Mouse (Mus musculus) megakaryocyte, adult 5-6 weeks (primary cell): Measurements from ENCODE around the gene Rgsl1. TPM values are rescaled to one million over a fixed set of nuclear protein-coding genes. Genes with fewer than 3 reads are reported as not detected.
"Not testable (repeated sequence)": the region's sequence is repeated elsewhere in the genome, so short reads cannot be mapped to it uniquely, and the experiment has no call there.

Experiments
- ATAC-seq: 2 replicates; pipeline ENCODE4 v1.8.0; 2016; ENCODE audit warnings: mild to moderate bottlenecking, inconsistent platforms; ENCODE audit not compliant: poor library complexity, severe bottlenecking
- total RNA-seq, 2 experiments: library from RNA; stranded (forward) in 1 of 2; stranded (reverse) in 1 of 2; fragments of 153-499, 151-499 nt in 1 of 2; fragments of 221-1000, 200-1000 nt in 1 of 2; gene quantifications; 2 replicates each; pipeline versions ENCODE4 v1.2.3 to v1.2.4; 2015 to 2017

Rgsl1 gene
- total RNA-seq (2015) (not detected in 2 replicates), total RNA-seq (2017) (not detected in 2 replicates)

DNA sequence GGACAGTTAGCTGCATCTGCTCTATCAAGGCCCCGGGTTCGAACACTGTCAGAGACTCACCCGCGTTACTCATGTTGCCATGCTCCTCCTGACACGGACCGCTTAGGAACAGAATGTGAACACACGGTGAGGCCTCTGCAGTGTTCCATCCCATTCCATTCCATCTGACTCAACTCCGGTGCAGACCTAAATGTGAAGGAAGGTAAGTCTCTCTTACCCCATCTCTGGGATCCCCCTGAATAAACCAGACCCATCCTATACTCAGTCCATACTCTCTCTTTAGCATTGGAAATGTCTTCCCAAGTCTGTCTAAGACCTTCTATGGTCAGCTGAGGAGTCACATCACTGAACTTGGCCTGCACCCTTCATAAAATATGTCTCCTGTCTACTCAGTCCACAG lies at the start of gene Rgsl1:
TSS of gene Rgsl1 (minus strand) at position 101 of the 400 bp plus-strand sequence.
- no peak for ATAC-seq

DNA sequence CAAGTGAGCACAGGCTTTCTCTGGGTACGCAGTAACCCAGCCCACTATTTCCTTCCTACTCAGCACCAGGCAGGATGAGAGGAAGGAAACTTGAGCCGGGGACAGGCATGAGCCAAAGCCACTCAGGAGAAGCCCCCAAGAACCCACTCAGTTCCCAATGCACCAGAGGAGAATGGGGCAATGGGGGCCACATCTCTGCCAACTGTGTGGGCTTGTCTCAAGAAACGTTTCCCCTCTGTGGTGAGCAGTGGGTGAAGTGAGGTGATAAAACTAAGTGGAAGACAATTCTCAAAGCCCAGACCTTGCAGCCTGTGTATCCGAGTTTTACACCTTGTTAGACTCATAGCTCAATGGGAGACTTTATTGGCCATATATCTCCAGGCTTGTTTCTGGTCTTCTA lies 47.5 kb upstream of the Rgsl1 start, which contains the start of gene Teddm1a:
TSS of gene Teddm1a (plus strand) at position 301 of the 400 bp plus-strand sequence.
- no peak for ATAC-seq

DNA sequence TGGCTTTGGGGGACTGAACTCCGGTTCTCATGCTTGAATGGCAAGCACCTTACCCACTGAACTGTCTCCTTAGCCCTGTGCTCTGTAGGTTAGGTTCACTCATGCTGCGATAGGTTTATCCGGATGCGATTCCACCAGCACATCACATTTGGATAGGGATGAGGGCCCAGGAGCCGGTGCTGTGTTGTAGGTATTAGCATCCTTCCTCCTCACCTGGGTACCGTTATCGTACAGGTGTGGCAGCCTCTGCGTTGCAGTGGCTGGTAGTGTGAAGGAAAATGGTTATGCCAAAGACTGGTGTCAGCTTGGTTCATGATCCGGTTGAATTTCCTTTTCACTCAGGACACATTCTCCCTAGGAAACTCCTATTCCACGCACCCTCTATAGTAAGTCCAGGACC lies 46.2 kb upstream of the Rgsl1 start:
- ATAC-seq = no peak

DNA sequence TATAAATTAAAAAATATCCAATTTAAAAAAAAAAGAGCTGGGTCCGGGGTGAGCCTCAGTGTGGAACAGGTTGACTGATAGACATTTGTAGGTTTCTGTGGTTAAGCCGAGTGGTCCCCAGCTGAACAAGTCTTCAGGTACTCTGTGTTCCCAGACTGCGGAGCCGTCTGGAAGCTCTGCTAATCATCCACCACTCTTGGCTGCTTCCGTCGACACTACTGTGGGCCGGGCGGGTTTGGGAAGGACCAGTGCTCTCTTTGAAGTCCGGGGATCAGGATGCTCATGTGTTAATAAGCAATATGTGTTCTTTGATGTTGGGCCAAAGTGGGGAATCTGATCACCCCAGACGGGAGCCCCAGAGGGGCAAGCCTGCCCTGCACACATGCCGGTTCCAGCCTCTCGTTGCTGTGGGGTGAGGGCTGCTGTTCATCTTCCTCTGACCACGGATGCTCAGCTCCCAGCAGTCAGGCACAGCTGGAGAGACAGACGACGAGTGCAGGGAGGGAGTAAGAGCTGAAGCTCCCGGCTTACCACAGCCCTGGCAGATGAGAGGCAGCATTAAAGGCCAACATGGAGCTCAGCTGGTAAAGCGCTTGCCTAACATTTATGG lies 42.2 kb upstream of the Rgsl1 start:
- no peak for ATAC-seq

DNA sequence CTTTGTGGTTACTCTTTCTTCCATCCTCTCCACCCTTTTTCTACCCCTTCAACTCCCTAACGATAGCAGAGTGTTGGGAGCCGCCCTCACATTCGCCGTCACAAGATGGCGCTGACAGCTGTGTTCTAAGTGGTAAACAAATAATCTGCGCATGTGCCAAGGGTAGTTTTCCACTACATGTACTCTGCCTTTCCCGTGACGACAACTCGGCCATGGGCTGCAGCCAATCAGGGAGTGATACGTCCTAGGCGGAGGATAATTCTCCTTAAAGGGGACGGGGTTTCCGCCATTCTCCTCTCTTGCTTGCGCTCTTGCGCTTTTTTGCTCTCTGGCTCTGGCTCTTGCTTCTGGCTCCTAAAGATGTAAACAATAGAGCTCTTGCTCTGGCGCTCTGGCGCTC lies 36.4 kb upstream of the Rgsl1 start:
- ATAC-seq = not testable (repeated sequence)

DNA sequence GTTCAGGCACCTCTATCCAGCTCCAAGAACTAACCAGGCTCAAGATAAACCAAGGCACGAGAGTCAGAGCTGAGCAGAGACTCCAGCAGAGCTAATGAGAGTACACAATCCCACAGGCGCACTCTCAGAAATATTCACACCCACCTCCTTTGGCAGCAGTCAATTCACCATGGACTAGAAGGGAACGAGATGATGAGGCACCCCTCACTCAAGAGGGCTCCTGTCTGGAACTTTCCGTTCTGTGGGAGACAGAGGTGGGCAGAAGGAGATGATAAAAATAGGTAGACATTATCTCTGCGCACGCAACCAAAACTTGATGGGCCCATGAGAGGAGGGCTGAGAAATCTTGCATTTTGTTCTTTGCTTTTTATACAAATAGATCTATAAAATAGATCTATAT lies 30.1 kb upstream of the Rgsl1 start, which contains the start of gene Teddm1b:
TSS of gene Teddm1b (plus strand) at position 301 of the 400 bp plus-strand sequence.
- ATAC-seq = no peak

DNA sequence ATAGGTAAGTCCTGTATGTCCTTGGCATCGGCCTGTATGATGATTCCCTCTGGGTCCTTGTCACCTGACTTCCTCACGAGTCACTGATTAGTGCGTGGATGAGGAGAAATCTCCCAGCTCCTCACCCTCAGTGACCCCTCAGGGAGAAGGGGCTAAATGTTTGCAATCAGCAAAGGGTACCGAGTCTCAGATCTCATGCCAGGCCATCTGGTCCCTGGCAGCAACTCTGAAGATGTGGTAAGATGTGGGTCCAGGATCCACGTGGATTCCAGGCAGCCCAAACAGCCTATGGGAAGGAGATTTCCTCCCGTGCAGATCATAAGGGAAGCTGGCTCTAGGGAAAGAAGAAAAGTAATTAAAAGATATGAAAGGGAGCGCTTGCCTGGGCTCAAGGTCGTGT lies 12.0 kb upstream of the Rgsl1 start:
- ATAC-seq = no peak

DNA sequence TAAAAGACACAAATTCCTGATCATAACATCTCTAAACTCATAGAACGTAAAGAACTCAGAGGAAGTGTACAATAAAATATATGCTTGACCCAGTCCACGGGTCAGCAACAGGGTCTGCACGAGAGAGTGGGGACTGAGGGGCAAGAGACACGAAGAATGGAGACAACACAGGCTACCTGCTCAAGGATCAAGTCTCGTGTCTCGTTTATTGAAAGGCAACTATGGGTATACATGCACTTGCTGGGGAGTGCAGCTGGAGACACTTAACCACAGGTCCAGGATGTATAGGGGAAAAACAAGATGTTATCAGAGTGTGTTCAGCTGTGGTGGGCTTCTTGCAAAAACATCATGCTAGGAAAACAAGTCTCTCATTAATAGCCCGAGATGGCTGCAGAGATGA lies 8.8 kb upstream of the Rgsl1 start:
- ATAC-seq = not testable (repeated sequence)

DNA sequence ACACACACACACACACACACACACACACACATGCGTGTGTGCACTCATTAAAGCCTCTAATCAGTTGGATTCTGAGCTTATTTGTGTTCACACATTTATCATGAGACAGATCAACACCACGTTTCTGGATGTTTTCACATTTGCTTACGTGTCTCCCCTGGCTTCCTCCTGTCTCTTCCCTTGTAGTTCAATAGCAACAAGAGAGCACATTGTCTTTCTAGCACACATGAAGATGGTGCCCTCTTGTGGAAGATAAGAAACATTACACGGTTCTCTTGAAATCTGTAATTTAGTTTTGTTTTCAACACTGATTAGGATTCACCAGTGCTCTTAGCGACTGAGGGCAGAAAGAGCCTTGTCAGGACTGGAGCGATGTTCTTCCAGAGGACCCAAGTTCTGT lies 2.9 kb upstream of the Rgsl1 start:
- ATAC-seq = peak; percentile 86

DNA sequence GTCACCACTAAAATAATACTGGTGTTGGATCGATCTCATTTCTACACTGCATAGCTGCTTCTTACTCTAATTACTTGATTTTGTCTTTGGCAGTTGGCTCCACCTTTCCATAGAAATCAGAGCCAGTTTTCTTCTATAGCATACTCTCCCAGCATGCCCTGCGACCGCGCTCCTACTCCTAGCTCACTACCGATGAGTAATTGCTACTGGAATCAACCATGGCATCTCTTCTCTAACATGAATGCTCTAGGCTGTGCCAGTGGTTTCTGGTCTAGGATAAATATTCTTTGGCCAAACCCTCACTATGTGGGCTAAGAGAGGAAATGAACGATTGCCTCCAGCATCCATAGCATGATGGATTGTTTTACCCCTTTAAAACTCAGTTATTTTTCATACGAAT lies 2.5 kb upstream of the Rgsl1 start:
- no peak for ATAC-seq

DNA sequence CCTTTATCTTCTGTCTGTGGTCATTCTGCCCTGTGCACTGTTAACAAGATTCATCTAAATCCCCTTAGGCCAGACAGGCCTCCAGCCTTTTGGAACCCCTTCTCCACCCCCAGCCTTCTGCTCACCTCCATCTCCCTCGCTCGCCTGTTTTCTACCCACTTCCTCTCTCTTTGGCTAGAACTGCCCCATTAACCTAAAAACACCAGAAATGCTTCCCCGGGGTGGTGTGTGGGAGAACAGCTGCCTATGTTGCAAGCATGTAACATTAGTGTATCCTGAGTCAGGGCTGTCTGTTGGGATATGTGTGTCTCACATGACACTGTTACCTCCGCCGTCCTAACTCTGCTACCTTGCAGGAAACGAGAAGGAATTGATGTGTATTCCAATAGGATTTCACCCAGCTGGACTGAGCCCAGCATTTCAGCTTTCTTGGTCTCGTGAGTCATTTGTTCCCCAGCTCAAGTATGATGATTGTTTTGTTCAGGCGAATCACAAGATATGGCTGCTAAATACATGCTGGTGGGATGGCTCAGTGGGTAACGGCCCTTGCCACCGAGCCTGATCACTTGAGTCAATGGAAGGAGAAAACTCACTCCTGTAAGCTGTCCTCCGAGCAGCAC lies 1.7 kb downstream of the Rgsl1 start:
- ATAC-seq = 0 out of 2 replicates have a peak, but pooled peaks have one; percentile 33

DNA sequence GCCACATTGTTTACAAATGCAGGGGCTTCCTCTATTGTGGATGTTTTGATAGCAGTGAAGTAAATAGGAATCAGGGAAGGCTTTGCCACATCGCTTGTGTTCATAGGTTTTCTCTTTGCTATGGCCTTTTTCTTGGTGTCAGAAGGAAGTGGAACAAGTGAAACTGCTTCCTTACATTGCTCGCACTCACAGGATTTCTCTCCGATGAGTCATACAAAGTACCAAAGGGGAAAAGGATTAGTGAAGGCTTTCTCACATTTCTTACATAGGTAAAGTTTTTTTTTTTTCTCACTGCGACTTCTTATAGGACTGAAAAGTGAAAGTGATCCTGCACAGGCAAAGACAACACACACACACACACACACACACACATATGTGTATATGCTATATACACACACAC lies 7.9 kb downstream of the Rgsl1 start:
- ATAC-seq = no peak

DNA sequence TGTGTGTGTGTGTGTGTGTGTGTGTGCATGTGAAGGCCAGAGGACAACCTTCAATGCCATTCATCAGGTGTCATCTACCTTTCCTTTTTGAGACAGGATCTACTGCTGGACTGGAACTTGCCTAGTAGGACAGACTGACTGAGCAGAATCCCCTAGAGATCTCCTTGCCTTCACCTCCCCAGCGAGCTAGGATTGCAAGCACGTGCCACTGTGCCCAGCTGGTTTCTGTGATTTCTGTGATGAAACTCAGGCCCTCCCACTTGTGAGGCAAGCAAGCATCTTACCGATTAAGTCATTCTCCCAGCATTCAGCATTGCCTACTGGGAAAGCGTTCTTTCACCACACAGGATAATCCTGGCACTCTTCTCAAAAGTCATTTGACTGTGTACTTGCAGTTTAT lies 13.2 kb downstream of the Rgsl1 start:
- ATAC-seq = no peak

DNA sequence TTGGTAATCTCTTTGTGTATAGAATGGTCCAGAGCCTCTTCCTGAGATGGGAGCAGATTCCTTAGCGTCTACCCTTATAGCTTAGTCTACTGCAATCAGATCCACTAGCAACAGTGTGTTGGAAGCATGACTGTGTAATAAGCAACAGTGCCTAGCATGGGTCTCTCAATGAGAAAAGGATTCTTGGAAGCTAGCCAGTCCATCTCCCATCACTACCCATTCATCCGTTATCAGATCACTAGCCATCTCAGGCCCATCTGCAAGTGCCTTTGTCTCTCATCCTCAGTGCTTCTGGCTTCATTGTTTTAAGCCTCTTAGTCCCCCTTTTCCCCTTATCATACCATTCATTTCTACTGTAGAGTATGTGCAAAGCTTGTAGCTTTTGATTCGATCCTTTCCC lies 23.7 kb downstream of the Rgsl1 start:
- no peak for ATAC-seq

DNA sequence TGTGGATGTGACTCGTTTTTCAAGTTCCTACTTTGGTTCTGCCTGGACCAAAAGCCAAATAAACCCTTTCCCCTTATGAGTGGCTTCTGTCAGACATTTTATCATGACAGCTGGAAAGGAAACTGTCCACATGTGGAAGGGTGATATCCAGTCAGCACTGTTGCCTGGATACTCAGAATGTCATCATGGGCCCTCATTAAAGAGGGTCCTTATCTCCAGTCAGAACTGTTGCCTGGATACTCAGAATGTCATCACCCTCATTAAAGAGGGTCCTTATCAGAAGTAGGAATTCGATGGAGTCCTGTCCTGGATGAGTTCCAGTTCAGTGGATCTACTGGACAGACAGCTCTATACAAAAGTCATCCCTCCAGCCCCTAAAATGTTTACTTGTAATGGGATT lies 29.7 kb downstream of the Rgsl1 start:
- no peak for ATAC-seq

DNA sequence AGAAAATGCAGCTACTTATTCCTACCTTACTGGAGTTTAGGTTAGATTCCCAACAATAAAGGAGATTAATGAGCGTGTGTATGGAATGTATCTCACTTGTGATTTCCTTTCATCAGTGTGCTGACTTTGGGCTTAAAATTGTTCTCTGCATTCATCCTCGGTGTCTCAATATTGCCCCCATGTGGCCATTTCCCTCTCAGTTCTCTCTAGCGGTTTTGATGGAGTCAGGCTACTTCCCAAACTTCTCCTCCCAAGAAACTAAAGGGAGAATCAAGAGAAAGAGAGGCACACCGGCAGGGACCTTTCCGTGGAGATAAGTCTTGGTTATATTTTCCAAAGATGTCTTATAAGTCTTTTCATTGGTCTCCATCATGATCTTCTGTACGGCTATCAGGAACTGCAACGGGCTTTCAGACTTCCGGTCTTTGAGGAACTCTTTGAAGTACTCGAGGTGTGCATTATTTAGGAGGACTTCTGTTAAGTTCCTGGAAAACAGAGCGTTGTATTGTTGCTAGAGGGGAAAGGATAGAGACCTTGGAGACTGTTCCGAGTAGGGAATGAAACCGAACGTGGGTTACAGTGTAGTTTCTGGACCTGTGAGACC lies 36.5 kb downstream of the Rgsl1 start:
- peak; percentile 74 for ATAC-seq

DNA sequence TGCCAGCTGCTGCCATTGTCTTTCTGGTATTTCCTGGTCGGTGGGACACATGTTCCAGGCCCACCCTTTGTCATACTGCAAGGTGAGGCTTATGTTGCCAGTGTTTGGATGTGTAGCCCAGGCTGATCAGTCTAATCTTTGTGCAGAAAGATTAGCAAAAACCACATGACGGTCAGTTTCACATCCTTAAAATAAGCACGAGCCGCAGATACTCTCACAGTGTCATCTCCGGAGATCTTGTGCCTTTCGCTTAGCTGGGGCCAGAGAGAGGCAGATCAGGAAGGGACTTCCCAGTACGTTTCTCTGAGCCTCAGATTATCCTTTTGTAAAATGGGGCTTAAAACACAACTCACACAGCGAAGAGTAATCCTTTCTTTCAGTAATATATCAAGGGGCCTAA lies 40.4 kb downstream of the Rgsl1 start:
- ATAC-seq = peak; percentile 83

DNA sequence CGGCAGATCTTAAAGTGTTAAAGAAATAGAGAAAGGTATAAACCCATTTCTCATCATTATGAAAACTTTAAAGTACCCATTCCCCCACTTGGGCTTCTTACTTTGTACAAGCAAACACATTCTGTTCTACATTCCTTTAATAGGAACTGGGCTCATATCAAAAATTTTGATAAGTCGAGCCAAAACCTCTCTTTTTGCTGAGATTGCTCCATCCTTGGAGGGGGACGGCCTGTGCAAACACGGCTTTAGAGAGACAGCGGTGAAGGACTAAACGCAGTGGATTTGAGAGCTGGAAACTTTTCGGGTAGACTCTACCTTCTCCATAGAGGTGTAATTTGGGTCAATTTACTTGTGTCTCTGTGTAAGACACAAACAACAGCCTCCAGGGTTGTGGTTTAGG lies 41.3 kb downstream of the Rgsl1 start:
- no peak for ATAC-seq

DNA sequence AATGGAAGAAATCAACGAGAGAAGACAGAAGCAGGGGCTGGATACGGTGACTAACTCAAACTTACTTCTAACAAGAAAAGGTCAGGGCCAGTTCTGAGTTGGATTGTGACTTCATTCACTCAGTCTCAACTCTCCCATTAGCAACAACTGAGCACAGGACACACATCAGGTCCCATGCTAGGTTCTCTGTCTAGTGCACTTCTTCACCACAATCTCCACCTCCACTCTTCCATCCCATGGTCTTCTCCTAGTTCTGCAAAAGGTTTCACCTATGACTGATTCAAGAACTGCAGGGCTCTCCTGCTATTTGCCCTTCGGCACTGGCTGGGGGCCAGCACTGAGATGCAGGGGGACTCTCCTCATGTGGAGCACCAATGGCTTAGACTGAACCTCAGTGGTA lies 49.7 kb downstream of the Rgsl1 start:
- no peak for ATAC-seq

DNA sequence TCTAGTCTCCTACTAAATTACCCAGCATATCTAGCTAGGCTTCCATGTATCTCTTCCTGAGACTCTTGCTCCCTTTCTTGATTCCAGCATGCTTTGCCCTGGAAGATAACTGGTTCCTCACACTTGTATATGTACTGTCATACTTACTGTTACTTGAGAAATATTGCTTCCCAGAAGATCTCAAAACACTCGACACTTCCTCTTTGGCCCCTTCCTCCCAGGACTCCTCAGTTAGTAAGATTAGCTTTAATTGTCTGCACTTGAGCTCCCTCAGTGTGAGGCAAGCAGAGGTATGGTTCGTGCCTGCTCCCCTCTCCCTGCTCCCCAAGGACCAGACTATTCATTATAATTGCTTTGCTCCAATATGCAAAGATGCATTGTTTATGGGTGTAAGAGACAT lies 53.2 kb downstream of the Rgsl1 start:
- ATAC-seq = peak; percentile 74

DNA sequence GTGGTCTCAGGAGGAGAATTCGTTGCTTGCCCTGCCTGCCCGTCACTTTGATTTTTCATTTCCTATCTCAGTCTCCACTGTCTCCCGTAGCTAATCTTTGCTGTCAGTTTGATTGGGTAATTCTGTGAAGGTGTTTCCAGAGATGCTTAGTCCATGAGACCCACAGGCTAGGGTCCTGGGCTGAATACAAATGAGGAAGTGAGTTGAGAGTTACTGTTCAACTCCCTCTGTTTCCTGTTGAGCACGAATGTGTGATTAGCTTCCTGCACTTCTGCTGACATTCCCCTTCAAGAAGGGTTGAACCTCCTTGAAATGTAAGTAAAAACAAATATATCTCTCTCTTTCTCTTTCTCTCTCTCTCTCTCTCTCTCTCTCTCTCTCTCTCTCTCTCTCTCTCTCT lies 58.3 kb downstream of the Rgsl1 start:
- peak; percentile 79 for ATAC-seq

DNA sequence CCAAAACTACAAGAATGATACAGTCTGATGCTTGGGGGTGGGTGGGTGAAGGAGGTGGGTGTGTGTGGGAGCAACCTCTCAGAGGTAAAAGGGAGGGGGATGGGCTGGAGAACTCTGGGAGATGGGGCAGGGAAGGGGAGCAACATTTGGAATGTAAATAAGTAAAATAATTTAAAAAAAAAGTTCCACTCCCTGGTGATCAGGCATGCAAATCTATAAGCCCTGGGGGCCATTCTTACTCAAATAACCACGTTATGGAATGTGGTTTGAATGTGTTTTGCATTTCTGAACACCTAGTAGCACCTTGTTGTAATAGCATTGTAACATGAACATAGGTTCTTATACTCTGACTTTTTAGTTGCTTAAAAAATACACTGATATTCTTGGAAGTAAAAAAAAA lies 60.6 kb downstream of the Rgsl1 start:
- ATAC-seq = no peak
